Mouse (Mus musculus) urinary bladder, postnatal 4 days (tissue): ENCODE data around the gene Nfib.

Experiments
- DNase-seq, 2 experiments: peaks; one replicate each; pipeline ENCODE4 v3.0.0; 2021 to 2022; ENCODE audit warnings: low spot score in 2 of 2

Gene Nfib

DNA sequence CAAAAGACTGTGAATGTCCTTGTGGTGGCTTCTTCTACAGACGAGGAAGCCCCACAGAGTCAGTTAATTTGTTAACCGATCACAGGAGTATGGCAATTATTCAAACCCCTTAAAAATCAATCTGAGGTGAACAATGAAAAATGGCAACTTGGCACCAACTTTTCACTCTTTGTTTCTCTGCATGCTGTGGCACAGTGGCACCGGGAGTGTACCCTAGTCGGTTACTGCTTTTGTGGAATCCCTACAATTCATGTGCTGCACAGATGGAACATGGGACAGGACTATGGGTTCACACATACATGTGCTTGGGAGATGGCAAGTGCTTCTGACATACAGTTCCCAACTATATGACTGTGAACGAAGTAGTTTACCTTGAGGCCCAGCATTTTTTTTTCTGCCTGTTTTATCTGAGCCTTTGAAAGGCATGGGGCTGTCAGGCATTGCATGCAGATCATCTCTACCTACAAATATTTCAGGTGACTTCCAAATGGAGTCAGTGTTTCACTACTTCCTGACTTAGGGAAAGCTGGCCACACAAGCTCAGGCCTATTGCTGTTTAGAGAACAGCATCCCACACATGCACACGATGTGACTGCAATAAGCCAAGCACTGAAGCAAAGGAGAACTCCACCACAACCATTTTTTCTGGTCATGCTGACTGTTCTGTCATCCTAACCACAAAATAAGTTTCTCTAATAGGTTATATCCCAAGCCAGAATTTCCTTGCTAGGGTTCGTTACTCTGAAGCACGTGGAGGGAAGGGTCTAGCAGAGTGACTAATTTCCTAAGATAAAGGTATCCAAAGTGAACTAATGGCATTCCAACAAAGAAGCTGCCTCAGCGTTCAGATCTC lies 205.6 kb downstream of the Nfib start:
- DNase-seq, result no peak

- DNase-seq, result no peak
Measured at GRCm38 (mm10) chr4:82499238-82499637, 206.3 kb downstream of the Nfib start.

DNA sequence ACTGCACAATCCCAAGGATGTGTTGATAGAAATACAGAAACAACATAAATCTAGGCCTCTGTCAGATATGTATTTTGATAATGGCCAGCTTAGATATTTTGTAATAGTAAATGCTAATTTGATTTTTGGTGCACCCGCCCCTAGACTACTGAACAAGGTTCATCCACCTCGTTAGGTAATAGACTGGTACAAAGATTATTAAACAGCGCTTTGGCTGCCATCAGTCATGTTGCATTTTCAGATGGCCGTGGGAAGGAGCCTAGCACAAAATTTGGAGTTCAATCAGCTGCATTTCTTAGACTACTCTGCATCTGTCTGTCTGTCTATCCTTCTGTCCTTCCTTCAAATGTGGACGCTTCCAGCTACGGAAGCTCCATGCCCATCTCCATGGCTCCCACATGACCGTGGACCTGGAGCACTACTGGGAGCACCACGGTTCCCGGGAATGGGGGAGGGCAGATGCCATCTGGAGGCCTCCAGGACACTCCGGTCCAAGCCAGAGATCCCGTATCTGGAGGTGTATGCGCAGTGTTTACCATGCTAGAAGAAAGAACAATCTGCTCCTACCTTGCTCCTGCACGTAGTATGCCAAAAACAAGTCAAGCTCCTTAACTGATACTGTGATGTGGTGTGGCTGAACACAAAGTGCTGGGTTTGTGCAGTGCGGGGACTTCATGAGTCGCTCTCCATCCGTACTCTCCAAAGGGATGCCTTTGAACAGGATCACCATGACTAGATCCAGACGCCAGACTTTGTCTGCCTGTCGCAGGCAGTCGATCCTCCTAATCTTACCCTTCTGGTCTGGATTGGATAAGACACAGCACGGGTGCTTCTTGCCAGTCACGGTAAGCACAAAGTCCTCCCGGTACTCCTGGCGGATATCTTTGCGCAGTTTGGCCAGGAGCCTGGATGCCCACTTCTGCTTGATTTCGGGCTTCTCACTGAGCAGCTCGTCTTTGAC lies 207.6 kb downstream of the Nfib start:
- no peak for DNase-seq

- no peak for DNase-seq
Measured at GRCm38 (mm10) chr4:82497141-82497566, 208.4 kb downstream of the Nfib start.

GRCm38 (mm10) chr4:82496383-82496782 lies 209.2 kb downstream of the Nfib start:
- DNase-seq, result no peak

- no peak for DNase-seq
Measured at GRCm38 (mm10) chr4:82495605-82496004, 209.9 kb downstream of the Nfib start.

DNA sequence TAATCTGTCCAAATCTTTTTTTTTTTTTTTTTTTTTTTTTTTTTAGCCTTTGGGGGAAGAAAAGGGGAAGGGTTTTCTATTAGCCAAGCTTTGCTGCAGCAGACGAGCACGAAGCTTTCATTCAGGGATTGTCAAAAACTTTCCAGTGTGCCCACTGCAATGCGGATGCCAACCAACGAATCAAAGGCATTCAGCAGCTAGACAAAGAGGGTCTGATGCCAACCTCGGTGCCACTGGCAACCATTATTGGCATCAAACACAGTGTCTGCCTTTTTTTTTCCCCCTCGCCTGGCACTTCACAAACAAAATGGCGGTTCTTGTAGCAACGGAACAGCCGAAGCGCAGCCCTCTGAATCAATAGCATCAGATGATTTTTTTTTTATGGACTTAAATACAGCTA lies 210.7 kb downstream of the Nfib start:
- no peak for DNase-seq

DNA sequence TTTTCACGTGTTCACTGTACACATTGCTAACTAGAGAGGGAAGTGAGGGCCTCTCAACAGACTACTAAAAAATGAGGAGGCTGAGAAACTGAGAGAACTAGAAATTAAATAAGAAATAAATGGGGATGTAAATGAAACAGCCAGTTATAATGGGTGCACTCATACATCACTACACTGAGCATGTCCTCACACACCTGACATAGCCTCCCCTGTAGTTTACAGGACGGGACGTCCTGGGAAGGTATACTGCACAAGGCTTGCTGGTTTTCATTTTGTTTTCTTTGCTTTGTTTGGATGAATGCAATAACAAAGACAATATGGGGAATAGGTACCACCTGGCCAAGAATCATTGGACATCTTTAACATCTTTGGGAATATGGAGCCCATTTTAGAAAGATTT lies 211.1 kb downstream of the Nfib start:
- DNase-seq, result no peak

DNA sequence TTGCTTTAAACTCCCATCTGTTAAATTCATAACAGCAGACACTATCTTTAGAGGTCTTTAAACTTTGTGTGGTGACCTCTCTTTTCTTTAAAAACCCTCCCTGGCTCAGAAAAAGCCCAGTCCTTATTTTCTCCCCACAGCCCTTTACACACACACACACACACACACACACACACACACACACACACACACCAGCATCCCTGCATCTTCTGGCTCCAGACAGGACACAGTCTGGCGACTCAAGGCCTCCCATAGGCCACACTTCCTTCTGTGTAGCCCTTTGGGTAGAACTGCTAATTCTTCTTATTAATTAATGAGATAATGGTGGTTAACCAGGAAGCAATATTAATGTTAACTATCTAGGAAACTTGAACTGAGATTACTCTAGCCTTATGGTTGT lies 211.7 kb downstream of the Nfib start:
- no peak for DNase-seq

- no peak for DNase-seq
Measured at GRCm38 (mm10) chr4:82493363-82493762, 212.2 kb downstream of the Nfib start.

- DNase-seq, result no peak
Measured at GRCm38 (mm10) chr4:82492737-82493136, 212.8 kb downstream of the Nfib start.

DNA sequence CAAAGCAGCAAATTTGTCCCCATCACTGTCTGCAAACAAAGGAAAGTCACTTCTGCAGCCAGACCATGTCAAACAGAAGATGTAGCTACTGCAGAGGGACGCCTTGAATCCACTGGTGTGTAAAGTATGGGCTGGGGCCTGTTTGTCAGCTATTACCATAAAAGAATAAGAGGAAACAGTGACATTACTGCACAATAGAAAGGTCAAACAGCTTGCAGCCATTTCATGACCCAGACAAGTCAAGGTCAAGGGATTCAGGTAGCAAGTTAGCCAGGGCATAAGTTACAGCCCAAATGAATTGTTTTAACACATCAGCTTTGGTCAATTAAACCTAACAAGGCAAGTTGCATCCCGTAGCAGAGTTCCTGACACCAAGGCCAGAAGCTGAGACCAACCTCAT lies 215.6 kb downstream of the Nfib start:
- no peak for DNase-seq

DNA sequence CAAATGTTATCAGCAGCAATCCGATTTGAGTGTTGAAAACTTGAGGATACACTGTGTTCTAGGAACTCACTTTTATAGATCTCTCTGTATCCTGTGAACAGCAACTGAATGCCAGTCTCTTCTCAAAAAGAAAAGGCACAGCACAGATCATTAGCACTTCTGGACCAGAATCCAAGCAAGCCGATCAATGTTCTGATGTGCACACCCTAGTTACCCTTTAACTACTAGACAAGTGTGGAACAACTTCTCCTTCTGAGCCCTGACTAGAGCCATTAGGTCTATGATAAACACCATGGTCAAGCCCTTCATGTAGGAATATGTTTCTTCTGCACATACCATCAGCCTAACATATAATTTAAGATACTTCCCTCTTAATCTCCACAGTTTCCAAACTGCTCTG lies 219.6 kb downstream of the Nfib start:
- no peak for DNase-seq

DNA sequence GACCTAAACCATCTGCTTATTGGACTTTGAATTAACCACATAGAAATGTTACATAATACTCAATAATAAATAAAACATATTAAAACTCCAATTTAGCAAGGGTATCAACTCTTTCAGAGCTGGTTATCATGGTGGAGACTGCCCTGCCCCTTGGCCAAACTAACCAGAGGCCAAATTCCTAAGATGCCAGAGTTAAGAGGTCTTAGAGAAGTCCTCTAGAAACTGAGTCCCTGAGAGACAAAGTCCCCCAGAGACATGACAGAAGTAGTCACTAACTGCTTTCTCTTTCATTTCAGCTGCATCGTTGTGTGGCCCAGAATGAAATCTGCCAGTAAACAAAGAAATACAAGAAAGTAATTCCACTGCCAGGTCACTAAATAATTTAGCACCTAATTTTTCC lies 221.7 kb downstream of the Nfib start:
- DNase-seq, result no peak

- no peak for DNase-seq
Measured at GRCm38 (mm10) chr4:82483298-82483697, 222.3 kb downstream of the Nfib start.

DNA sequence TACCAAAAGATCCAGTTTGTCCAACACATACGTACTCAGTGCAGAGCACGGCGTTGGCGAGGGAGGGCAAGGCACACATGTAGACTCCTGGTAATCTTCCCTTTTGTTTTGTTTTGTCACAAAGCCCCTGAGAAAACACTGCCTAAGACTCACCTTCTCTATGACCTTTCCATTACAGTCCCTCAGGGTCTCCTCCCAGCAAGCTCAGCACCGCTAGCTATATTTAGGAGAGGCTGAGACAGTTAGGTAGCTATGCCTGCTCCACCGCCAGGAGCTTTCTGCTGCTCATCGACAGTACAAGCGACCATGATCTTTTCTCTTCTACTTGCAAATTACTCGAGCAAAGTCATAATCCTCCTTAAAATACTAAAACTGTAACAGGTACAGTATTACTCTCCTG lies 224.9 kb downstream of the Nfib start:
- no peak for DNase-seq

GRCm38 (mm10) chr4:82479394-82479793 lies 226.2 kb downstream of the Nfib start:
- no peak for DNase-seq

GRCm38 (mm10) chr4:82477742-82478141 lies 227.8 kb downstream of the Nfib start:
- DNase-seq, result no peak

DNA sequence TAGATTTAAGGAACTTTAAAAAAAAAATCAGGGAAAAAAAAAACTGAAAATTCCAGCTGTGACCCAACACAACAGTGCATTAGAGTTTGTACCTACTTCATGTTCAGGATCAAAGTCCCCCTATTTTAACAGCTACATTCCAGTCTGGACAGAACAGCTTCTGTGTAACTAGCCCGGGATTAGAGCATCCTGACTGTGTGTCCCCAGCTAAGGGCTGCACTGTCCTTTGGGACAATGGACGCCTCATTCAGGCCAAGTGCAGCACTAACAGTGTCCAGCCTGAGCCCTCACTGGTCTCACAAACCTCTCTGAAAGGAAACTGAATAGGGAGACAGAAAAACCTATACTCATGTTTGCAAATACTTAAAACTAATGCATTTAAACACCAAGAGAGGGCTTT lies 229.1 kb downstream of the Nfib start:
- no peak for DNase-seq

DNA sequence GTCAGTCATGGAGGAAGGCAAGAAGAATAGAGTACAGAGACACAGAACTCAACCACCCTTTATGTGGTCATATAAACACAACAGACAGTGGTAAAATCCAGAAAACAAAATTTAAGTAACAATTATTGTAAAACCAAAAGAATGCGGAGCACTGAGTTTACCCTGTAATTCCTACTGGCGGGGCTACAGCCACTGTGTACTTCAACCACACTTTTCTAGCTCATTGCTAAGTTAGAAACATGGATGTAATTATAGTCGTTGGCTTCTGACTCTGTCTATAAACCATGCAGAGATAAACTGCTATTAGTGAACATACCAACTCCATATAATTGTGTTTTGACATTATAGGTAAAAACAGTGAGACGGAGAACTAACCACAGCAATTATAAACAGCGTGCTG lies 231.2 kb downstream of the Nfib start:
- DNase-seq, result no peak

- DNase-seq, result no peak
Measured at GRCm38 (mm10) chr4:82470938-82471320, 234.6 kb downstream of the Nfib start.

- DNase-seq, result no peak
Measured at GRCm38 (mm10) chr4:82470212-82470937, 235.2 kb downstream of the Nfib start.
